Mouse (Mus musculus): ENCODE results near the gene Mapkapk2.

- no peak for TF ChIP-seq CTCF (IDR thresholded peaks at IDR 0.05; ENCODE audit: borderline replicate concordance, insufficient read depth, low read length)
- TF ChIP-seq POLR2A (IDR thresholded peaks at IDR 0.05; ENCODE audit: low read depth, low read length) = no peak
Observed at GRCm38 (mm10) chr1:131116430-131117011, 18.9 kb upstream of the Mapkapk2 start.
